ENCODE assay signal across 8 mouse cellular contexts in genomic region chr9:106453271-106454070, GRCm38 (mm10). TPM values are rescaled to one million over a fixed set of nuclear protein-coding genes. Genes with fewer than 3 reads are reported as not detected.
DNase-seq lines count a peak whose midpoint lies in the region; ATAC-seq and TF ChIP-seq lines count a peak whose summit lies in the region.

Gene Pcbp4 (plus strand): TSS chr9:106453291.

- peak within 1 kb of the TSS; percentile 97 for H3K4me2 ChIP-seq in forebrain, postnatal 0 days (ENCODE audit: low read depth)
- peak within 1 kb of the TSS; percentile 99 for H3K4me2 ChIP-seq in hindbrain, embryonic 12.5 days (replicated peaks)

- no peaks in the 10 kb centered on the region for H3K9me3 ChIP-seq in forebrain, postnatal 0 days (ENCODE audit: low read length)
- H3K9me3 ChIP-seq in hindbrain, embryonic 12.5 days (replicated peaks), result no peaks in the 10 kb centered on the region

- H3K4me1 ChIP-seq in forebrain, postnatal 0 days (ENCODE audit: insufficient read depth), result peaks cover 37% of the 10 kb centered on the region
- peaks cover 75% of the 10 kb centered on the region for H3K4me1 ChIP-seq in hindbrain, embryonic 12.5 days

- H3K36me3 ChIP-seq in forebrain, postnatal 0 days (ENCODE audit: insufficient read depth), result no peaks in the 10 kb centered on the region
- peaks cover 6% of the 10 kb centered on the region; the same call in 1 of the 2 replicates for H3K36me3 ChIP-seq in hindbrain, embryonic 12.5 days

- WGBS in forebrain, postnatal 0 days, result under 1% methylated on average over 34 of the region's 74 CpGs
- WGBS in hindbrain, embryonic 12.5 days, result 1% methylated on average over 47 of the region's 74 CpGs

- H3K27ac ChIP-seq in forebrain, postnatal 0 days (ENCODE audit: low read depth, low read length), result peak within 1 kb of the TSS; percentile 91
- H3K27ac ChIP-seq in hindbrain, embryonic 12.5 days, result peak within 1 kb of the TSS; percentile 96

- peak; percentile 47 for DNase-seq in ovary, postnatal 10 days (ENCODE audit: low spot score)
- DNase-seq in ovary, adult 18-20 months (ENCODE audit: low spot score), result no peak
- DNase-seq in cerebellum, adult 11-12 months, result peak; percentile 85
- peak; percentile 67 for DNase-seq in forebrain, postnatal 0 days
- peak; percentile 53 to 68 for DNase-seq in layer of hippocampus, postnatal 10 days (ENCODE audit: low spot score in 2 of 2)
- DNase-seq in lung, postnatal 10 days, result peak; percentile 74
- DNase-seq in retina, postnatal 1 day, result peak; percentile 88

- TF ChIP-seq CTCF in forebrain, postnatal 0 days (IDR thresholded peaks at IDR 0.05; ENCODE audit: low read depth), result no peak

- no peaks in the 10 kb centered on the region for H3K27me3 ChIP-seq in forebrain, postnatal 0 days (ENCODE audit: insufficient read depth, low read length)
- H3K27me3 ChIP-seq in hindbrain, embryonic 12.5 days, result no peaks in the 10 kb centered on the region

- ATAC-seq in forebrain, postnatal 0 days, result peak; percentile 67
- peak; percentile 68 for ATAC-seq in hindbrain, embryonic 12.5 days (ENCODE audit: low FRiP score)

- H3K9ac ChIP-seq in forebrain, postnatal 0 days, result peak within 1 kb of the TSS; percentile 92
- peak within 1 kb of the TSS; percentile 97 for H3K9ac ChIP-seq in hindbrain, embryonic 12.5 days

- peak within 1 kb of the TSS; percentile 71 for H3K4me3 ChIP-seq in forebrain, postnatal 0 days (ENCODE audit: low read depth, low read length)
- peak within 1 kb of the TSS; percentile 77 for H3K4me3 ChIP-seq in hindbrain, embryonic 12.5 days

RNA-seq across cellular contexts. Expression of gene Pcbp4, which starts in this region (rescaled TPM):
- total RNA-seq in forebrain, postnatal 0 days (2014; rRNA removed), result 454 and 602 TPM in 2 replicates
- 251 and 273 TPM in 2 replicates for polyA plus RNA-seq in forebrain, postnatal 0 days (2015; fragmentation: Nextera tagmentation; extraction: Ambion mirVana)
- 308 and 309 TPM in 2 replicates for polyA plus RNA-seq in hindbrain, embryonic 12.5 days (2016; fragmentation: Nextera tagmentation; extraction: Ambion mirVana)
- total RNA-seq in layer of hippocampus, postnatal 10 days (2021), result 100 to 1,000 TPM; 226 to 234 TPM
